Mouse (Mus musculus) liver, postnatal 0 days (tissue): ENCODE data around the gene Stpg4.

Experiments used
- CTCF ChIP-seq: sonication (generic); IDR thresholded peaks from 2 replicates; pipeline ENCODE4 v1.5.1; 2016; ENCODE audit warnings: antibody characterized with exemption, low read depth
- EP300 ChIP-seq: IDR thresholded peaks from 2 replicates; pipeline ENCODE4 v1.6.1; 2016; ENCODE audit warnings: antibody characterized with exemption, low read depth, mild to moderate bottlenecking

DNA sequence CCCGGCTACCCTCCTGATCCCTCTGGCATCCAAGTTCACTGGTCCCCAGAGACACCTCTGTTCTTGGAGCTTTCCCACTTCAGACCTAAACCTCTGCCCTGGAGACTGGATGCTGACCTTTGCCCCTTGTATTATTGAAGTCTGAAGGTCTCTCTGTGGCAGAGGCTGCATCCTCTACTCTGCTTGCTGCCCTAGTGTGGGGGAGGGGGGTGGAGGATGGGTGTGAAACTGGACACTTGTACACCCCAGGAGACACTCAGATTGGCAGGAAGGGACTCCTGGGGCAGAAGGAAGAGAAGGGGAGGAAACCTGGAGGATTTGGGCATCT is 74.7 kb downstream of the Stpg4 start:
- TF ChIP-seq CTCF (no peak), EP300 (no peak)
